Mouse (Mus musculus) CH12F3 (cell line): Measurements from ENCODE around the gene Dstyk.

ENCODE experiments used
- in situ Hi-C: fragments of 300-500 bp; cut with MboI; formaldehyde crosslinking; loops from 2 replicates; pipeline ENCODE4 v1.14.3; 2020; ENCODE audit warnings: low sequenced_read_pairs

The Dstyk gene

GRCm38 (mm10) chr1:132388813-132389803 is 28.2 kb upstream of the Dstyk start:
- in situ Hi-C loops, result no loop called here

DNA sequence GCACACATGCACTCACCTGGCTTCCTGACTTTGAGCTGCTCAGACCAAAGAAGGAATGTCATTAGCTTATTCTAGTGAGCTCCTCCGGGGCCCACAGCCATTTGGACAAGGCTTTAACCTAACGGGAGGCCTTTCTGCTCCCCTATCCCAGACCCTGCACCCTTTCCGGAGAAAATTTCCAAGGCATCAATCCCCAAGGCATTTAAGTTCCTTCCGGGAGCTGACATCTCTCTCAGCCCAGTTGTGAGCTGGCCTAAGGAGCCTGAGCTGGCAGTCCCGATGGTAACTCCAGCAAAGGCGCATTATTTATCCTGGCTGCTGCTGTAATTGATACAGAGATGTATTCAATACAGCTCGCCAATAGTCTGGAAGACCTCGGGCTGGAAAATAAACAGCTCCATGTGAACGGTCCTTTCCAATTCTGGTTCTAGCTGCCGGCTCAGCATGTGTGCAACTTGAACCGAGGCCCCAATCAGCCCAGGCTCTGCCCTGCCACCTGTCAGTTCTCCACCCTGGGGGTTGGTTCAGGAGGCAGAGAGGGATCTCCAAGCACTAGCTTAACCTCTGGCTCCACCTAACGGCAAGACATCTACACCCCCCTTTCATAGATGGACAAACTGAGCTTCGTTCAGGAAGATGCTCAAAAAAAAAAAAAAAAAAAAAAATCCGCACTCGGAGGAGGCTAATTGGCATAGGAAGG is 27.3 kb upstream of the Dstyk start:
- in situ Hi-C loops, result no loop called here

DNA sequence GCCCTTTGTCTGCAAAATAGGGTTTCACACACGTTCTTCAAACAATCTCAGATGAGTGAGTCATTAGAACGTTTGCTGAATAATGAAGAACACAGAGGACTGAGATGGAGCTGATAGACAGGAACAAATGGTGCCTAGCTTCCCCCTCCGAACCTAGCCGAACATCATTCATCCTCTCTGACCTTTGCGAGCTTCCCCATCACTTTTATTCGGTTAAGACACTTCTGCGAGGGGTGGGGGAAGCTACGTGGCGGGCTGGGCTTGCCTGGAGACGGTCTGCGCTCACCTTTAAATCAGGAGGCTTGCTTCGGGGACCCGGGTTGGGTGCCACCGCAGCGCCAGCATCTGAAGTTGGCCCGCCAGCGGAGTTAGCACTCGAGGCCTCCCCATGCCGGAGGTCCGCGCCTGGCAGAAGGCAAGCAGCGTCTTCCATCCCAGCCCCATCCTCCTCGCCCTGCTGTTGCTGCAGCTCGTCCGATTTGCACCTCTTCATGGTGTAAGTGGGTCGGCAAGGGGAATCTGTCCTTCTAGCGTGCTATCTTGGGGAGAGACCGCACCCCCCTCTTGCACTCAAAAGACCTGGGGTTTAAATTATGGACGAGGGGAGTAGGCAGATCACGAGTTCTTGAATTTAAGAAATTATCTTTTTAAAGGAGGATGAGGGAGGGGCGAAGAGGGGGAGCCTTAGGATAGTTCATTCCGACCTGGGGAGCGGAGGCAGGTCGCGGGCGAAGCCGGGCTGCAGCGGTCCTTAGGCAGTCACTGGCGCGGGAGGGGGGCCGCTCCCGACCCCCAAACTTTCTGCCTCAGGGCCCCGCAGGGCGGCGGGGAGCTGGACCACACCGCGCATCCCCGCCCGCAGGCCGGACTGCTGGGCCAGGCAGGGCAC is 26.4 kb upstream of the Dstyk start, which contains the start of gene Tmcc2:
Tmcc2 (minus strand) TSS at position 591 of the 889 bp plus-strand sequence.
- in situ Hi-C loops, result no loop called here

DNA sequence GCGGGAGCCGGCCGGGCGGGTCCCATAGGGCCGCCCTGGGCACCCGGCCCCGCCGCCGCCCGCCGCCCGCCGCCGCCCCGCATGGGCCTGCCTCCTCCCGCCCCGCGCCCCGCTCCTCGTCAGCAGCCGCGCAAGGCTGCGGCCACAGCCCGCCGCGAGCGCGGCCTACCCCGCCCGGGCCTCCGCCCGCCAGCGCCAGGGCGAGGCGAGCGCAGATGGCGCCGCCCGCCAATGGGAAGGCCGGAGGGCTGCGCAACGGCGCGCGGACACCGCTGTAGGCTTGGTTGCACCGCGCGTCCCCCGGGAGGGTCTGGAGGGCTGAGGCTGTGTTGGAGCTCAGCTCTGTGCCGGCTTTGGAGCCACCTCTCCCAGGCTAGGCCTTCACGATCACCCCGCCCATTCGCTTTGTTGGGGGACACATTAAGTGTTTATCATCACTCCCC is 25.8 kb upstream of the Dstyk start:
- in situ Hi-C loops, result no loop called here

GRCm38 (mm10) chr1:132392872-132393271 is 24.5 kb upstream of the Dstyk start:
- in situ Hi-C loops, result no loop called here

GRCm38 (mm10) chr1:132396705-132397104 is 20.6 kb upstream of the Dstyk start:
- in situ Hi-C loops, result no loop called here

DNA sequence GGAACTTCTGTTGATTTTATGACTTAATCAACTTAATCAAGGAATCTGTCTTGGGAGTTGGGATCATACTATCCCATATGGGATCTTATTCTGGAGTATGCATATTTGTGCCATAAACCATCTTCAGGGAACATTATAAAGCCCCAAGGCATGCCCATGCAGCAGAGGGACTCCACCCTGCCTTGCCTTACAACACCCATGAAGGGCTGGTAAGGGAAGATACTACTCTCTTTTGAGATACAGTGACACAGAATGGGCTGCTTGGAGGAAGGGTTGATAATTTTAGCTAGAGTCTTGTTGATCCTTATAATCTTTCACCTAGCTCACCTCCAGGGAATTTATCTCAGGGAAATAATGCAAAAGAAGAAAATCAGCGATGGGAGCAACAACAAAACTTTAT is 16.8 kb upstream of the Dstyk start:
- in situ Hi-C loops, result no loop called here

- in situ Hi-C loops, result no loop called here
Measured at GRCm38 (mm10) chr1:132401843-132402242, 15.5 kb upstream of the Dstyk start.

DNA sequence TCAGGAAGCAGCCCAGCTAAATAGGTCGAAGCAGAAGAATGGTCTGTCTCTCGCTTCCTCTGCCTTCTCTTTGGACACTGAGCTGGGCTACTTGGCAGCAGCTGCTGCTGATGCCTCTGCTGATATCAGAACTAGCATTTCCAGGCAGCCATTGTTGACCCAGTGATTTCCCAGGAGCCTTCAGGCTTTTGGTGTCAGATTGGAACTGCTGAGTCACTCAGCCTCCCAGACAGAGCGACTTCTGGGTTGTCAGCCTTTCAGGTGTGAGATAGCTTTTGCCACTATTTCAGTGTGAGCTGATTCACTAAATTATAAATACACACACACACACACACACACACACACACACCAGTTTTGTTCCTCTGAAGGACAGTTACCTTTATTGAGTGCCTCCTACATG is 6.7 kb upstream of the Dstyk start:
- in situ Hi-C loops, result no loop called here

DNA sequence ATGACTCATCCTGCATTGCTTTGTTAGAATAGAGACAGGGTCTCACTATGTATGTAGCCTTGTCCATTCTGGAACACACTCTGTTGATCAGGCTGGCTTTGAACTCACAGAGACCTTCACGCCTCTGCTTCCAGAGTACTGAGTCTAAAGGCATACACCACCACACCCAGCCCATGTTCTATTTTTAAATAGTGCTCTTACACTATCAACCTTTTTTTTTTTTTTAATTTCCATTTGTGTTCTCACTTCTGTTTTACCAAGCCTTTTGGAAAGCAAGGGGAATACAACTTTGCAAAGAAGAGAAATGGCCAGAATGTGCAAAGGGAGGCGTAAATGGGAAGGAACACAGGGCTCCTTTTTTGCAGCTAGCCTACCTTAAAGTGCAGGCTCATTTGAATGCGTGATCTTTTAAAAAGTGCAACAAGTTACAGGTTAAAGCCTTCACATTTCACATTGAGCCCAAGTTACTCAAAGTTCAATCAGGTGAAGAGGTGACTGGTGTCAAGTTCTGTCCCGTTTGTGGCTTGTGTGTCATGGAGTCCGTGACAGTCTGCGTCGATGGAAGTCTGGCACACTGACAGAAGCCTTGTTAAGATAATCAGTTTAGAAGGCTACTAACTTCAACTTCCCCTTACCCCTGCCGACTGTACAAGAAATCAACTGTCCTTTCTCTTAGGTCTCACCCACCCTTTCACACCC is 962 bp upstream of the Dstyk start:
- in situ Hi-C loops, result no loop called here

- in situ Hi-C loops, result no loop called here
Measured at GRCm38 (mm10) chr1:132416943-132417290, 438 bp upstream of the Dstyk start.

GRCm38 (mm10) chr1:132420206-132420605 is 2.9 kb downstream of the Dstyk start:
- in situ Hi-C loops, result no loop called here

DNA sequence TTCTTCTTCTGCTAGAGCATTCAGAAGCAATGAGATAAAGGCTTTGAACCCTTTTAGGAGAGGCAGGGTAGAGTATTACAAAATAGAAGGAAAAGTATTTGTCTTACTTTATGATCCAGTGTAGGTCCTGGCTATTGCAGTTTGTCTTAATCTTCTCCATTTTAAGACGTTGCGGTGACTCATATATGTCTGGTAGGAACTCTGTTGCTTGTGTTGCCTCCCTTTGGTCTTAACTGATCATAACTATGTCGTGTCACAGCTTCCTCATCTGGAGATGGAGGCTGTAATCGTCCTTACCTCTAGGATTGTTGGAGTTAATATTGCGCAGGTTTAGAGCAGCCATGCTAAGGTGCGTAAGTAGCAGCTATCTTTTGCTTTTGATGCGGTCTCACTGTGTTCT is 3.3 kb downstream of the Dstyk start:
- in situ Hi-C loops, result no loop called here

GRCm38 (mm10) chr1:132422912-132423696 is 5.7 kb downstream of the Dstyk start:
- in situ Hi-C loops, result no loop called here

- in situ Hi-C loops, result no loop called here
Measured at GRCm38 (mm10) chr1:132425600-132425999, 8.2 kb downstream of the Dstyk start.

GRCm38 (mm10) chr1:132430818-132431217 is 13.5 kb downstream of the Dstyk start:
- in situ Hi-C loops, result no loop called here

GRCm38 (mm10) chr1:132431716-132432115 is 14.4 kb downstream of the Dstyk start:
- in situ Hi-C loops, result no loop called here

DNA sequence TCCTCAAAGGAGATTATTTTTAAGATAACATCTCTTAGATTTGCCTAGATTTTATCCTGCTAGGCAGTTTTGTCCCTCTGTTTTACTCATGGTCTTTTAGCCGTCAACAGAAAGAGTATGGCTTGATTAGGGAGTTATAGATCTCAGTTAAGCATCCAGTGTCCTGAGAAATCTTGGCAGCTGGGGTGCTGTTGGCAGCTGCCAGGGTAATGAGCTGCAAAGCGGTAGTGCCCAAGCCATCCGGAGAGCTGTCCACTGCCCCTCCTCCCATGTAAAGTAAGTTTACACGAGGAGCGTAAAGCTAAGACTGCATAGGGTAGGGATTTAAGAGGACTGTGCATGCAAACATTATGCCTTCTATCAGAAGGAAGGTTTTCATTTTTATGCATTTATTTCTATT is 16.0 kb downstream of the Dstyk start:
- in situ Hi-C loops, result no loop called here

- in situ Hi-C loops, result no loop called here
Measured at GRCm38 (mm10) chr1:132434032-132434431, 16.7 kb downstream of the Dstyk start.
